Mouse (Mus musculus): Measurements from ENCODE around the gene Scgb1b30. TPM values are rescaled to one million over a fixed set of nuclear protein-coding genes. Genes with fewer than 3 reads are reported as not detected.

The Scgb1b30 gene
- total RNA-seq, 2 experiments from 2014 or later = not detected

Other genes with a start within 250 kb of the Scgb1b30 start
- gene Scgb2b26, start 150.4 kb upstream of the Scgb1b30 start, total RNA-seq (2015; ENCODE audit: low replicate concordance) = not detected in 2 replicates
- gene Scgb2b26, start 150.4 kb upstream of the Scgb1b30 start, total RNA-seq (2017; ENCODE audit: low replicate concordance) = not detected in 2 replicates
- gene Scgb2b27, start 81.5 kb upstream of the Scgb1b30 start, total RNA-seq (2015; ENCODE audit: low replicate concordance) = not detected in 2 replicates
- not detected in 2 replicates for gene Scgb2b27, start 81.5 kb upstream of the Scgb1b30 start, total RNA-seq (2017; ENCODE audit: low replicate concordance)
- gene Scgb1b27, start 73.9 kb upstream of the Scgb1b30 start, total RNA-seq (2015; ENCODE audit: low replicate concordance) = not detected in 2 replicates
- not detected in 2 replicates for gene Scgb1b27, start 73.9 kb upstream of the Scgb1b30 start, total RNA-seq (2017; ENCODE audit: low replicate concordance)
- not detected in 2 replicates for gene Wtip, start 37.8 kb downstream of the Scgb1b30 start, total RNA-seq (2015; ENCODE audit: low replicate concordance)
- not detected in 2 replicates for gene Wtip, start 37.8 kb downstream of the Scgb1b30 start, total RNA-seq (2017; ENCODE audit: low replicate concordance)
- gene Uba2, start 74.2 kb downstream of the Scgb1b30 start, total RNA-seq (2015; ENCODE audit: low replicate concordance) = 86.9 and 130 TPM in 2 replicates
- 52.3 and 91.5 TPM in 2 replicates for gene Uba2, start 74.2 kb downstream of the Scgb1b30 start, total RNA-seq (2017; ENCODE audit: low replicate concordance)
- 8.3 and 26.0 TPM in 2 replicates for gene Pdcd2l, start 101.2 kb downstream of the Scgb1b30 start, total RNA-seq (2015; ENCODE audit: low replicate concordance)
- 2.0 and 15.0 TPM in 2 replicates for gene Pdcd2l, start 101.2 kb downstream of the Scgb1b30 start, total RNA-seq (2017; ENCODE audit: low replicate concordance)
- 91.5 and 119 TPM in 2 replicates for gene Gpi1, start 134.9 kb downstream of the Scgb1b30 start, total RNA-seq (2015; ENCODE audit: low replicate concordance)
- 60.7 and 90.5 TPM in 2 replicates for gene Gpi1, start 134.9 kb downstream of the Scgb1b30 start, total RNA-seq (2017; ENCODE audit: low replicate concordance)
- gene Gm6096, start 155.6 kb downstream of the Scgb1b30 start, total RNA-seq (2015; ENCODE audit: low replicate concordance) = not detected in 2 replicates
- gene Gm6096, start 155.6 kb downstream of the Scgb1b30 start, total RNA-seq (2017; ENCODE audit: low replicate concordance) = 3.3 TPM in 1 of 2 replicates, not detected in the other
- gene 4931406P16Rik, start 218.1 kb downstream of the Scgb1b30 start, total RNA-seq (2015; ENCODE audit: low replicate concordance) = 44.0 and 52.8 TPM in 2 replicates
- 32.6 and 35.5 TPM in 2 replicates for gene 4931406P16Rik, start 218.1 kb downstream of the Scgb1b30 start, total RNA-seq (2017; ENCODE audit: low replicate concordance)